Comparison of ENCODE assay signal across 13 mouse cellular contexts in the genomic region with DNA sequence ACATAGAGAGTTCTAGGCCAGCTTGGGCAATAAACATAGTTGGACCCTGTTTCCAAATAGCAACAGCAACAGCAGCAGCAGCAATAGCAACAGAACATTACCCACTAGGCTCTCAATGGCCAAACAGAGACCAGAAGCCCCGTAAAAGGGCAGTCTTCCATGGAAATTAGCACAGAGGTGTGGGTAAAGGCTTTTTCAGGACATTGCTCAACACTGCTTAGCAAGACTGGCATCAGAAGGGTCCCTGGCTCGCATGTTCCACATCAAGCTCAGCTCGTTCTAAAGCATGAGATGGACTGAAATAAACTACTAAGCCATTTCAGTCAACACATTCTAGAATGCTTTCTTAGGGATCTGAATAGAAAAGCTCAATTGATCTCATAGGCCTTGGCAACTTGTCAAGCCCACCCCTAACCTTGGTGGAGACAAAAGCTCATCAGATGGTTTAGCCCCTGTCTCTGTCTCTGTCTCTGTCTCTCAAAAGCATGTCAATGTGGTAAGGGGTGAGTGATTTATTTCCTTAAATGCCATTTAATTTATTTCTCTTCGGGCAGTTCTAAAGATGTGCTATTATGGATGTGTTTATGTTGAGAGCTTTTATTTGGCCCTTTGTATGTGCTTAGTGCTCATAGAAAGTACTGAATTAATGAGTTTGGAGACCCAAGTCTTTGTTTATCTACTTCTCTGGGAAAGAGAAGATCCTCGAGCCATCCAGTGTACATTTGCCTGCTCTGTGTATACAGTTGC.
"Had no signal": no experiment of that assay in that cellular context is flagged by ENCODE, and none has a peak within 500 bp of the region (broad histone marks: within the 10 kb centered on the region; RNA-seq: fewer than 3 reads in every experiment).

No protein-coding gene starts in this region.

- H3K27me3 ChIP-seq: limb, embryonic 15.5 days; liver, embryonic 12.5 days; midbrain, embryonic 12.5 days had no signal

- H3K9ac ChIP-seq: limb, embryonic 15.5 days; liver, embryonic 12.5 days; midbrain, embryonic 12.5 days had no signal

- H3K4me2 ChIP-seq: limb, embryonic 15.5 days; liver, embryonic 12.5 days; midbrain, embryonic 12.5 days had no signal

- H3K36me3 ChIP-seq: limb, embryonic 15.5 days; liver, embryonic 12.5 days; midbrain, embryonic 12.5 days had no signal

- ATAC-seq: liver, embryonic 12.5 days; midbrain, embryonic 16.5 days had no signal

- H3K4me1 ChIP-seq: limb, embryonic 15.5 days; liver, embryonic 12.5 days; midbrain, embryonic 12.5 days had no signal

- H3K4me3 ChIP-seq: layer of hippocampus, adult 2 months; limb, embryonic 15.5 days; liver, embryonic 12.5 days; midbrain, embryonic 12.5 days had no signal

- H3K9me3 ChIP-seq: limb, embryonic 15.5 days; liver, embryonic 12.5 days; midbrain, embryonic 12.5 days had no signal

- H3K27ac ChIP-seq: kidney, postnatal 0 days; layer of hippocampus, adult 2 months; limb, embryonic 15.5 days; liver, embryonic 12.5 days; midbrain, embryonic 12.5 days had no signal

- DNase-seq: kidney, adult 11 months; kidney, adult 9 months; kidney, postnatal 4 days; right cerebral cortex, adult 18-20 months; right cerebral cortex, postnatal 25 days; thymus, adult 2 months; thymus, postnatal 36 days had no signal
